Mouse (Mus musculus) megakaryocyte, adult 5-6 weeks (primary cell): Measurements from ENCODE around the gene Hist1h2be. TPM values are rescaled to one million over a fixed set of nuclear protein-coding genes. Genes with fewer than 3 reads are reported as not detected.
A peak's percentile ranks its signal among the peaks of the same experiment; 100 is the strongest.
"Not testable (repeated sequence)": the region's sequence is repeated elsewhere in the genome, so short reads cannot be mapped to it uniquely, and the experiment has no call there.

ENCODE experiments used
- ATAC-seq: 2 replicates; pipeline ENCODE4 v1.8.0; 2016; ENCODE audit warnings: mild to moderate bottlenecking, inconsistent platforms; ENCODE audit not compliant: poor library complexity, severe bottlenecking
- total RNA-seq, 2 experiments: library from RNA; stranded (forward) in 1 of 2; stranded (reverse) in 1 of 2; fragments of 153-499, 151-499 nt in 1 of 2; fragments of 221-1000, 200-1000 nt in 1 of 2; gene quantifications; 2 replicates each; pipeline versions ENCODE4 v1.2.3 to v1.2.4; 2015 to 2017

Gene Hist1h2be
- total RNA-seq, 2 experiments from 2014 or later, result 16.4 to 110 TPM

DNA sequence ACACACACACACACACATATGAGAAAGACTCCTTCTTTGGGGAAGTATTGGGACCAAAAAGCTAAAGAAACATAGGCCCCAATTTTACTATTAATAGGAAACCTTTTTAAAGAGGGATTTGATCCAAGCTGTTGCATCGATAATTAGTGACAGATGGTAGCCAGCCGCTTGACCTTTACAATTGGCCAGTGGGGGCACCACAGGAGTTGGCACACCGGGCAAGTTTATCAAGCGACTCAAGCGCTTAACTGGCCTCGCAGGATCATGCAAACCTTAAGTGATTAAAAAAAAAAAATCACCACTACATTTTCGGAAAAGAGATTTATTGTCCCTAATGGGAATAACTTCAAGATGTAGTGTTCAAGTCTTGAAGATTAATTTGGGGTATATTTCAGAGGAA is 28.3 kb downstream of the Hist1h2be start:
- no peak for ATAC-seq

DNA sequence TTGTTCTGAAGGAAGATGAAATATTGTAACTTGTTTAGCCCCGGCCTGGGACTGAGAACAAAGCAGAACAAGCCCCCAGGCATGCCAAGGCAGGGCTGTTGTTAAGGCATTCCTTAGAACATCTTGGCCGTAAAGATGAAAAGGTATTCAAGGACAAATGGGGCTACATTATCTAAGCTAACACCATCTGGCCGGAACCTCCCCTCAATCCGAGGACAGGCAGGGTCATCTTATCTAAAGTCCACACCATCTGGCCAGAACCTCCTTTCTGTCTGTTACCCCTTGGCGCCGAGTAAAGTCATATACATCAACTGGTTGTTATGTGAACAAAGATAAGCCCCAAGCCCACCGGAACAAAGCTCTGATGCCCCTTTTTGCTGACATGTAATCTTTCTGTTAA is 29.0 kb downstream of the Hist1h2be start:
- ATAC-seq, result not testable (repeated sequence)

DNA sequence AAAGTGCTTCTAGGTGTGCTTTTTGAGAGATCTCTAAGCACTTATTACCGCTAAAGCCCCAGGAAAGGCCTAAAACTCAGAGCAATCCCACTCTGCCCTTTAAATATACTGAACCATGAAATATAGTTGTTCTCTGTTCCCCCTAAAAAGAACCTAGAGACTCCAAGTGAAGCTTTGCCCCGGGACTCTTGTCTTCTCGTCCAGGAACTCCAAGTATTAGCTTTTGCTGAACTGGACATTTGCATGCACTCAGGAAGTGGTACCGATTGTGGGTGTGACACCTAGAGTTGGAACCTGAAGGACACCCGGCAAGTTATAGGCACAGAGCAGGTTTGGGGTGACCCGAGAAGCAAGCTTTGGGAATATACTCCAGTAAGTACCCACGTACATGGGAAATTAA is 29.7 kb downstream of the Hist1h2be start:
- no peak for ATAC-seq

DNA sequence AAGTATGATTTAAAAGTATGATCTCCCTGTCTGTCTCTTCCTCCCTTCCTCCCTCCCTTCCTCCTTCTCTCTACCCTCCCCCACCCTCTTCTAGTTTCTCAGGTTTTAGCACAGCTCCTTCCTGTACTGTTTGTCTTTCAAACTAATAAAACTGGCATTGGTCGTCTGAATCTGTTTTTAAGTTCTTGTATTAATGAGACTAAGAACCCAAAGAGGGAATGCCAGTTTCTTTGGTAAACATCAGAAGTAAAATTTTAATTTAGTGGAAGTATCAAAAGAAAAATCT is 34.0 kb downstream of the Hist1h2be start:
- no peak for ATAC-seq

DNA sequence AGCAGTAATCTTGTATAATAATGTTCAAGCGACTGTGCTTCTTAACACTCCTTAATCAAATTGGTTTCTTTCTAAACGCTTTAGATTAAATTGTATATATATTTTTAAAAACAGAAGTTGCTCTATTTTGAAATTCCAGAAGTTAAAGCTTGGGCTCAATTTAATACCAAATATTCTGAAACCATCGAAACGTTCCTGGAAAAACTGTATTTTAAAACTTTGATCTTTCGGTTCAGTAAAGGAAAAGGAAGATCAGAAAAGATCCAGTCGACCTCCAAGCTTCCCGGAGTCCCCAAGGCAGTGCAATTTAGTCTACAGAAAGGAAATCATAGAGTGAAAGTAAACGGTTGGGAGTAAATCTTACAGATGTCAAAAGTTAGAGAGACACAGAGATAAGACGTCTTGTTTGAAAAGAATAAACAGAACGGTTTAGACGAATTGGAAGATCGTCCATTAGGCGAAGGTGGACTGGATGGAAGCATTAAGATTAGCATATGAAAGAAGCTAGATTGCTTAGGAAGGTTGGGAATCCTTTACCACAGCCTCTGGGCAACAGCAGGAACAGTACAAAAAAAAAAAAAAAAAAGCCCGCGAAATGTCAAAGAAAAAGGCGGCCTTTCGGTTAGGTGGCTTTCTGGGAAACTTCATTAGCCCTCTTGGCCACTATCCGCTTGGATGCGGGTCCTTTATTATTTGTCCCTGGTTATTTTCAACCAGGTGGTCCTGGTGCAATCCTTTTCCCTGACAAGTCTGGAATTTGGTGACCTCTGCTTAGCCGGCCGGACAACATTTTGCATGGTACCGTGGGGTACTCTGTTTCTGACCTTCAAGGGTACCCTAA is 34.6 kb downstream of the Hist1h2be start:
- ATAC-seq, result no peak

DNA sequence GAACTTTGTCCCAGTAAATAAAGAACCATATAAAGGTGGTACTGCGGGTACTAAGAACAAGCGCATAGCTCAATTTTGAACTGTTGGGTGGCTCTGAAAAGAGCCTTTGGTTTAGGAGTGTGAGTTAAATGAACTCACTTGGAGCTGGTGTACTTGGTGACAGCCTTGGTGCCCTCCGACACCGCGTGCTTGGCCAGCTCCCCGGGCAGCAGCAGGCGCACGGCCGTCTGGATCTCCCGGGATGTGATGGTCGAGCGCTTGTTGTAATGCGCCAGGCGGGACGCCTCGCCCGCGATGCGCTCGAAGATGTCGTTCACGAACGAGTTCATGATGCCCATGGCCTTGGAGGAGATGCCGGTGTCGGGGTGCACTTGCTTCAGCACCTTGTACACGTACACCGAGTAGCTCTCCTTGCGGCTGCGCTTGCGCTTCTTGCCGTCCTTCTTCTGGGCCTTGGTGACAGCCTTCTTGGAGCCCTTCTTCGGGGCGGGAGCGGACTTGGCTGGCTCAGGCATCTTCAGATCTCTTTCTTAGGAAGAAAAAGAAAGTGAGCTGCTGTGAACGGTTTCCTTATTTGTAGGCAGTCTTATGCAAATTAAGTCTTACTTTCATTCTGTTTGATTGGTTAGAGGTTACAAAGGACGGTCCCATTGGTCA is 35.4 kb downstream of the Hist1h2be start:
- ATAC-seq, result peak; percentile 73

DNA sequence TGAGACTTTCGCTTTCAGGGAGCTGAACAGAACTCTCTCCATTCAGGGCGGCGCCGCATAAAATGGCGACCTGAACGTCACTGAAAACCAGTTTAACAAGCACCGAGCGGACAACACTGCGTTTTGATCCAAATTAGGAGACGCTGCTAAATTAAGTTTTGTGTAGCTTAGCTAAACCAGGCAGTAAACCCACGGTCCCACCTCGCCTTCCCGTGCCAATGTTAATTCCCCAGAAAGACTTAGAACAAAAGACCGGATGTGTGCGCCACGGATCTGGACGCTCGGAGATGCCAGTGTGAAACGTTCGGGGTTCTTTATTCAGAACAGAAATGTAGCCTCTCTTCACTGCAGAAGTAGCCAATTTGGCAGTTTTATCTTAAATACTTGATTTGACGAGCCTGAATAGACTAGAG is 35.9 kb downstream of the Hist1h2be start:
- ATAC-seq, result peak; percentile 36

DNA sequence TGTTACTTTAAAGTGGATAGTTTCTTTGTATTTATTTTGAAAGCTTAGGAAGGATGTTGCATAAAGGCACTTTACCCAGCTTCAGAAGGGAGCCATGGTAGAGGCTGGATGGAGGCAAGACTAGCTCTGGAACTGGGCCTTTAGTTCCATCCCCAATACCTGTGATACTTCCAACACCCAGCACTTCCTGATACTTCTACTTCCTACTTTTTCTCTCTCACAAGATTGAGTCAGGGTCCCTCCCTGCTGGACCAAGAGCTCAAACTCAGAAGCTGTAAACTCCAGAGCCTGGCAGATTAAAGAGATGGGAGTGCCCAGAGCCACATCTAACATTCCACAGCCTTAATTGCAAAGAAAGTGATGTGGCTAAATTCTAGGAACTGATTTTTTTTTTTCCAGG is 36.6 kb downstream of the Hist1h2be start:
- ATAC-seq, result no peak

DNA sequence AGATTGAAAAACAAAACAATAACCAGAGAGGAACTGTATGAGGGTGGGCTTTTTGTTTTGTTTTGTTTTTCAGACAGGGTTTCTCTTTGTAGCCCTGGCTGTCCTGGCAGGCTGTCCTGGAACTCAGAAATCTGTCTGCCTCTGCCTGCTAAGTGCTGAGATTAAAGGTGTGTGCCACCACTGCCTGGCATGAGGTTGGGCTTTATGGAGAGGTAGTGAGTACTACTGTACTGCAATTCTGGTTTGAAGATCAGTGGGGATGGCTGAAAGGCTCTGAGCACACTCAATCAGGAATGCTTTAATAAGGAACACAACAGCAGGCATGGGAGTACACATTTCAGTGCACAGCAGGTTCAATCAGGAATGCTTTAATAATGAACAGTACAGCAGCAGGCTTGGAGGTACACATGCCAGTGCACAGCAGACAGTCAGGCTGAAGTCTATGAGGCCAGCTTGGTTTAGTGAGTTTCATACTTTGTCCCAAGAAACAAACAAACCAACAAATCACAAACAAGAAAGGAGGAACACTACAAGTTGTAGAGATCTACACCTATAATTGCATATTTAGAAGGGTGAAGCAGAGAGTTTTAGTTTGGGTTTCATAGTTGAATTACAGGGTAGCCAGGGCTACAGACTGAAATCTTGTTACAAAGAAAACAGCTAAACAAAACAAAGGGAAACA is 37.4 kb downstream of the Hist1h2be start:
- no peak for ATAC-seq

DNA sequence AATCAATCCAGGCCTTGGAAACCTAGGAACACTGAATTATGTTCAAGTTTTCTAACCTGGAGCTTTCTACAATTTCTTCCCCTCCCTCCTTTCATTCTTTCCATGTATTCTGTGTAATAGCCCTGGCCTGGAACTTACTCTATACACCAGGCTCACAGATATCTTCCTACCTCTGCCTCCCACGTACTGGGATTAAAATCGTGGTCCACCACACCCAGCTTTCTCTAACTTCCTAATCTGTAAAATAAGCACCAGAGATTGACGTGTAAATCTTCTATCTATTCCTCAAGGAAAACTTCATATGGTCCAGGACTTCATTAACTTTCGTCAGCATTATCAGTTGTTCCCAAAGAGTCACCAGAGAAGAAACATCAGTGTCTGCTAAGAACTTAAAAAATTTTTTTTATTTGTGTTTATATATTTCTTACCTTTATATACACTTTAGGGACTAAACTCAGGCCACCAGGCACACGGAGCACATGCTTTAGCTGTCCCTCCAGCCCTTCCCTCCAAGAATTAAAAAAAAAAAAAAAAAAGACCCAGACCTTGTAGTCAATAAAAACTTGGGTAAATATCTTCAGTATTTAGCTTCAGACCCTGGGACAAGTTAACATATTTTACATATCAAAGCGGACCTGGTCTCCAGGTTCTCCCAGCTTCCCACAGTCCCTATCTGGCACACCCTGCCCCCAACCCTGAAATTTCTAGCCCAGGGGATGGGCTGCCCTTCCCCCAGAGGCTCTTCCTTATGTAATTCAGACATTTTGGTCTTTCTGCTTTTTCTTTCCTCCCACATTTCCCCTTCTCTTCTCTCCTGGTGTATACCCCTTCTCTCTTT is 38.5 kb downstream of the Hist1h2be start:
- ATAC-seq, result no peak

DNA sequence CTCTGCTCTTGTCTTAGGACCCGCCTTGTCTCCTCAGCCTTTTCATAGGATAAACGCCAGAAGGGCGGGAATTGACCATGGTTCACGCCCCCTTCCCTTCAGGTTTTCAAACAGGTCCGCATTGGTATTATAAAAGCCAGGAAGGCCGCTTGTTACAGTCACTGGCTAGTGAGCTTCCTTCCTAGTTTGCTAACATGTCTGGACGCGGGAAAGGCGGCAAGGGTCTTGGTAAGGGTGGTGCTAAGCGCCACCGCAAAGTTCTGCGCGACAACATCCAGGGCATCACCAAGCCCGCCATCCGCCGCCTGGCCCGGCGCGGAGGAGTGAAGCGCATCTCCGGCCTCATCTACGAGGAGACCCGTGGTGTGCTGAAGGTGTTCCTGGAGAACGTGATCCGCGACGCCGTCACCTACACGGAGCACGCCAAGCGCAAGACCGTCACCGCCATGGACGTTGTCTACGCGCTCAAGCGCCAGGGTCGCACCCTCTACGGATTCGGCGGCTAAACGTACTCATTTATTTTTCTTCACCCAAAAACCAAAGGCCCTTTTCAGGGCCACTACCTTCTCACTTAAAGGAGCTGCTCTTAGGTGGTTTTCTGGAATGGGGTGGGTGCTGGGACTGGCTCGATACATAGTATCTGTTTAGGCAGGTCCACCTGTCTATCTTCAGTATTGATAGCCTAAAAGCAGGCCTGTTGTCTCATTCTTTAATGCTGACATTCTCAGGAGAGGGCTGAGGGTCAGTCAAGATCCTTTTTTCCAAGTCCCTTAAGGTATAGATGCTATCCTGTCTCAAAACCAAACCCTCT is 39.3 kb downstream of the Hist1h2be start, which contains the start of gene Hist1h4d:
Hist1h4d (plus strand) TSS at position 191 of the 811 bp plus-strand sequence.
- peak; percentile 72 for ATAC-seq

DNA sequence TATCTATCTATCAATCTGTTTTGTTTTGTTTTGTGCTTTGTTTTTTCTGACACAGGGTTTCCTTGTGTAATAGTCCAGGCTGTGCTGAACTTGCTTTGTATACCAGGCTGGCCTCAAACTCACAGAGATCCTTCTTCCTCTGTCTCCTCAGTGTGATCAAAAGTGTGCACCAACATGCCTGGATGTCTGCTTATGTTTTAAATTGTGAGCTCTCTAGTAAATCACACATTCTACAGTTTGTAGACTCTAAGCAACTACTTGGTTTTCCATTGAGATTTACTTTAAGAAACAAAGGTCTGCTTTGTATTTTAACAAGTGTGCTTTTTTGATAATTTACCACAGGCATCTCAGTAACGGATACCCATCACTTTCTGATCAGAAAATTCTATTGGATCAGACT is 43.1 kb downstream of the Hist1h2be start:
- no peak for ATAC-seq

DNA sequence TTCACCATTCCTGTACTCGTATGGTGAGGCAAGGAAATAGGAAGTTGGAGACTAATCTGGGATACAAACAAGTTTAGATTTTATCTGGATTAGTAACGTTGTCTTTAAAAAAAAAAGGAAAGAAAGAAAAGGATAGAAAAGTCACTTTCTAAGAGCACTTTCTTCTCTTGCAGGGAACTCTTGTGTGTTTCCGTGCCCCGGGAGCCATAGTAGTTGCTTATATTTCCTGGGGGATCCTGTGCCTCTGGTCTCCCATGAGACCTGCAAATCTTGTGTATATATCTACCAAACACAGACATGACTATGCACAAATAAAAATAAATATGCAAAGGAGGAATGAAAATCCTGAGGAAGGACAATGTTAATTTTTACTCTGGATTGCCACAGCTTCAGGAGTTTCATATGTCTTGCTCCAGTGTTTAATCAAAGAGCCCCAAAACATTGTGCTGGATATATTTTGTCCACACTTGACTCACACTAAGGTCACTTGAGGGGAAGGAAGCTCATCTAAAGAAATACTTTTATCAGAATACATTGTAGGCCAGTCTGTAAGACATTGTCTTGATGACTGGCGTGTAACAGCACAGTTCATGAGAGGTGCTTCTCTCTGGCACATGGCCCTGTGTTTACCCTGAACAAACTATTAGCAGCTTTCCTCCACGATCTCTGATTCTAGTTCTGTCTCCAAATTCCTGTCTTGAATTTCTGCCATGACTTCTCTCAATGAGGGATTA is 43.9 kb downstream of the Hist1h2be start:
- ATAC-seq, result no peak

DNA sequence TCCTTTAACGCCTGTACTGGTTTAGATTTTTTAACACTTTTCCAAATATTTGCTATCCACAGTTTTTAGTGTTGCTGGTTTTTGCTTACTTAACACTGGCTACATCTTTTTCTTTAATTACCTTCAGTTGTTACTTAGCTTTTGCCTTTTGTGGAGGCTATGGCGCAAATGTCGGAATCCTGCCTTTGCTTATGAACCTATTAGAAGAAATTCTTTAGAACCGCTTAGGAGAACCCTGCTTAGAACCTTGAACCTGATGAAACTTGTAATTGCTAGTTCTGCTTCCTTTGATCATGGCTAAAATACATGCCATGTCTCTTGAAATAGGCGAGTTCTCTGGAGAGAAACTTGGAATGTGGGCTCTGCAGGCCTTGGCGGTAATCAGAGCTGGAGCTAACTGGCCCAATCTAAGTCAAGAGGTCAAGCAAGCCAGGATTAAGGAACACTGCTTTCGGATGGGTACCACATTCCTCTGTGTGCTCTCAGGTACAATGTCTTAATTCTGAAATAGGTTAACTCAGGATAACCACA is 44.5 kb downstream of the Hist1h2be start:
- ATAC-seq, result no peak

DNA sequence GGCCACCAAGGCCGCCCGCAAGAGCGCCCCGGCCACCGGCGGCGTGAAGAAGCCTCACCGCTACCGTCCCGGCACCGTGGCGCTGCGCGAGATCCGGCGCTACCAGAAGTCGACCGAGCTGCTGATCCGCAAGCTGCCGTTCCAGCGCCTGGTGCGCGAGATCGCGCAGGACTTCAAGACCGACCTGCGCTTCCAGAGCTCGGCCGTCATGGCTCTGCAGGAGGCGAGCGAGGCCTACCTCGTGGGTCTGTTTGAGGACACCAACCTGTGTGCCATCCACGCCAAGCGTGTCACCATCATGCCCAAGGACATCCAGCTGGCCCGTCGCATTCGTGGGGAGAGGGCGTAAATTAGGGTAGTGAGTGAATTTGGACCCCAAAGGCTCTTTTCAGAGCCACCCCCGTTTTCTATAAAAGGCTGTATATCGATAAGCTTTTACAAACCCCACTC is 45.0 kb downstream of the Hist1h2be start:
- ATAC-seq, result not testable (repeated sequence)

DNA sequence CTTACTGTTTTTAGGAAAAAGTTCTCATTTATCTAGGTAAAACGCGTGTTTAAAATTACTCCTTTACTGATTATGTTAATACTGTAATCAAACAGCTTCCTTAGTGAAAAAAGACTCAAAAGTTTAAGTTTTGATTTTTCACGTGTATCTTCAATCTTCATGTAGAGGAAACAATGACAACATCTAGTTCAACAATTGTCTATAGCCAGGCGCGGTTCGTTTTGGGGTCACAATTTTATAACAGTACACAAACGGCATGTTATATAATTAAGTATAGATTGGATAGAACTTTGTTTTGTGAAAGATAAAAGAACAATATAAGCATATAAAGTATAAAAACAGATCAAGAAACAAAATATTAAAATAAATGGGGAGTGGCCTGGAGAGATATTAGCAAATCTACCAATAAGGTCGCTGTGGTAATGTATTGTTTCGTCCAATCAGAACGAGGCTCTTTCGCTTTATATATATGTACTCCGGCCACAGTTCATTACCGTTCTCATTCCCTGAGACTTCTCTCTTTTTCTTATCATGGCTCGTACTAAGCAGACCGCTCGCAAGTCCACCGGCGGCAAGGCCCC is 45.6 kb downstream of the Hist1h2be start, which contains the start of gene Hist1h3d:
Hist1h3d (plus strand) TSS at position 493 of the 581 bp plus-strand sequence.
- peak; percentile 39 for ATAC-seq

DNA sequence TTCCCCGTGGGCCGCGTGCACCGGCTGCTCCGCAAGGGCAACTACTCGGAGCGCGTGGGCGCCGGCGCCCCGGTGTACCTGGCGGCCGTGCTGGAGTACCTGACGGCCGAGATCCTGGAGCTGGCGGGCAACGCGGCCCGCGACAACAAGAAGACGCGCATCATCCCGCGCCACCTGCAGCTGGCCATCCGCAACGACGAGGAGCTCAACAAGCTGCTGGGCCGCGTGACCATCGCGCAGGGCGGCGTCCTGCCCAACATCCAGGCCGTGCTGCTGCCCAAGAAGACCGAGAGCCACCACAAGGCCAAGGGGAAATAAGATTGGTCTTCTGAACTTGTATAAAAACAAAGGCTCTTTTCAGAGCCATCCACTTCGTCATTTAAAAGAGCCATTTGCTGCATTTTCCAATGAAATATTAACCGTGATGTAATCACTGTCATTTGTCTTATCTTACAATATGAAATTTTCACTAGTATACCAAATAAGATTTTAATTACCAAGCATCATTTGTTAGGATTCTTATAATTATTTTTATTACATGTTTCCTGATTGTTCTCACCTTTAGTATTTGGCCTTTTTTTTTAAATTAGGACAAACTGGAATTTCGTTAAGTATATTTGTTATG is 46.3 kb downstream of the Hist1h2be start:
- ATAC-seq, result not testable (repeated sequence)

DNA sequence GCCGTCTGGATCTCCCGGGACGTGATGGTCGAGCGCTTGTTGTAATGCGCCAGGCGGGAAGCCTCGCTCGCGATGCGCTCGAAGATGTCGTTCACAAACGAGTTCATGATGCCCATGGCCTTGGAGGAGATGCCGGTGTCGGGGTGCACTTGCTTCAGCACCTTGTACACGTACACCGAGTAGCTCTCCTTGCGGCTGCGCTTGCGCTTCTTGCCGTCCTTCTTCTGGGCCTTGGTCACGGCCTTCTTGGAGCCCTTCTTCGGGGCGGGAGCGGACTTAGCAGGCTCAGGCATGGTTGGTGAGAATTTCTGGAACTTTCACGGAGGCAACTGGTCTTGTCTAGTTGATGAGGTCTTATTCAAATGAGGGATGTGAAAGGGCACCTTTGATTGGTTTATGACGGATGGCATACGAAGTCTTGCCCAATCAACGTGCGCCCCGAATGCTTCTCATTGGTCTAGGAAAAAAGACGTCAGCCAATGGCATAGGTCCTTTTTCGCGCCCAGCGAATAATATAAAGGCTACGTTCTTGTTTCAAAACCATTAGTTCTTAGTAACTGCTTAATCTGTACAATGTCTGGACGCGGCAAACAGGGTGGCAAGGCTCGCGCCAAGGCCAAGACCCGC is 46.9 kb downstream of the Hist1h2be start, which contains the start of the genes Hist1h2bf and Hist1h2ad:
Hist1h2bf (minus strand) TSS at position 299 of the 627 bp plus-strand sequence.
Hist1h2ad (plus strand) TSS at position 484 of the 627 bp plus-strand sequence.
- ATAC-seq, result peak; percentile 80
